Mouse (Mus musculus): ENCODE data around the gene Fam187b. TPM values are rescaled to one million over a fixed set of nuclear protein-coding genes. Genes with fewer than 3 reads are reported as not detected.

Gene Fam187b
- total RNA-seq, 2 experiments from 2014 or later, result 0.68 to 0.98 TPM

DNA sequence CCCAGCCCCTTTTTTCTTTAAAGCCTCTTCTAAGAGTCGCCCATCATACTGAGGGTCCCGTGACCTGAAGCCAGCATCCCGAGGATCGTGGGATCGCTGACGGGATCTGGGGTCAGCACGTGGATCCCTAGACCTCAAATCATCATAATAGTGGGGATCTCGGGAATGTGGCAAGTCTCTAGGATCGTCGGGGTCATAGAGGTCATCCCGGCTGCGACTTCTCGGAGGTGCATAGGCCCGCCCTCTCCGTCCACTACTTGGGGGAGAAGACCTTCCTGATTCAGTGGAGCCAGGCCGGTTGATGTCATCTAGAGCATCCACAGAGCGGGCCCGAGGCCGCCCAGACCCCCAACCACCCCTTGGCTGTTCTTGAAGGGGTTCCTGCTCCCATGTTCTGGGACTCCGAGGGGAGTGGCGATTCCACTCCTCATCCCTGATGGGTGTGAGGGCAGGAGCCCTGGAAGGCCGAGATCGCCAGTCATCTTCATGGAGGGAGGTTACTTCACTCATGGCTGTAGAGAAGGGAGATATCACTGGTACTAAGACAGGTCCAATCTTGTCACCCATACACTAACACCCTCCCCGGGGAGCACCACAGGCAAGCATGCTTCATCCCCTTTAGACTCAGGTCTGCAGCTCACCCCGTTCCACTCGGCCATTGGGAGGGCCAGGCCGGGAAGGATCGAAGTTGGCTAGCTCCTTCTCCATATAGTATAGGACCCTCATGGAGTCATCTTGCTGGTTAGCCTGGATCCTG, 15.3 kb upstream of the Fam187b start:
- DNase-seq (ENCODE audit: low spot score in 2 of 2), result no peak

DNA sequence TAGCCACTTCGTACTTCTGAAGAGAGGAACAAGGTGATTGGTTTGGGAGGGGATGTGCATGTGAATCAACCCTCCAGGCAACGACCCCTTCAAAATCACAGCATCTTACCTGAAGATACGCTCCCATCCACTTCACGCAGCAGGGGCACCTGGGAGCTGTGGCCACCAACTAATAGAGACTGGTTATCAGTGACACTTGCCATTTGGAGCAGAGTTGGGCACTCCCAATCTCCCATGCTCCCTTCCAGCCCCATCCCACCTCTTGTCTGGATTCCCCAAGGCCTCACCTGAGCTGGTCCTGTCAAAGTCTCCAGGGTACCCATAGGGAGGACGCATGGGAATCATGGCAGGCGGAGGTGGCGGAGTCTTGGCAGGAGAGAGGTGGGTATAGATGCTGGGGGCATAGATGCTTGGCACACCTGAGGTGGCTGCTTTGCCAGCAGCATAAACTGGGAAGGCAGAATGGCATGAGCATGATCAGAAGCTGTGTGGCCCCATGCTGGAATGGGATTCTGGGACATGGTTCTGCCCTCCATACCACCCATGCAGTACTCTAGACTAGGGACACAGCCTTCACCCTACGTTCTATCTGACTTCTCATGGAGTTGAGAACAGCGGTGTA, 14.6 kb upstream of the Fam187b start:
- DNase-seq (ENCODE audit: low spot score in 2 of 2), result no peak

DNA sequence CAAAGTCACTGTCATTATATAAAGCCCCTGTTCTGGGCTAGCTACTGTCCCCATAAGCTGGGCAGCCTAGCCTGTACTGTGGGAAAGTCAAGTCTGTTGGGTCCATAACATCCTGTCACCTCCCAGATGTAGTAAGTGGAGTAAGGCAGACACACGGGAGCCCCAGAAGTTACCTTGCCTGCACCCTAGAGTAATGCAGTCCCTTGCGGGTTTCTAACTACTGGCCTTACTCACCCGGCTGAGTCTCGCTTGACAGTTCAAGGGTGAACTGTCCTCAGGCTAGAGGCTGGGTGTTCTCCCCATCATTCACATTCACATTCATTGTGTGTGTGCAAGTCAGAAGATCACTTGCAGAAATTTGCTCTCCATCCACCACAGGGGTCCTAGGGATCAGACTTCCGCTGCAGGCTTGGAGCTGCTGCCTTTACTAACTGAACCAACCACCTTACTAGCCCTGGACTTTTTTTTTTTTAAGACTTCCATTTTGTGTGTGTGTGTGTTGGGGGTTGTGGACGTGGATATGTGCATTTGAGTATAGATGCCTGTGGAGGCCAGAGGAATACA, 13.7 kb upstream of the Fam187b start:
- no peak for DNase-seq (ENCODE audit: low spot score in 2 of 2)

DNA sequence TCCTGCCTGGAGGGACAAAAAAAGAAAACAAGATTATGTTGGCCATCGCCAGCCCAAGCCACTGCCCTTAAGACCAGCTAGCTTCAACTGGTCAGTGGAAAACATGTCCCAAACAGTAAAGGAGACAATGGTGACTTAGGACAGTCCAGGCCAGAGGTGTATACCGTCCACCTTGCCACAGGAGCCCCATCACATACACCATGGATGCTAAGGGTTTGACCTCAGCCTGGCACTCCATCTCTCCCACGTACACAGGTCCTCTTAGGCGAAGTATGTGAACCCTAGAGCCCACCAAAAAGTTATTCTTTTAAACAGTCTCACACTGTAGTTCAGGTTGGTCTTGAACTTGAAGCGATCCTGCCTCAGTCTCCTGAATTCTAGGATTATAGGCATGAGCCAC, 10.7 kb upstream of the Fam187b start:
- no peak for DNase-seq (ENCODE audit: low spot score in 2 of 2)

DNA sequence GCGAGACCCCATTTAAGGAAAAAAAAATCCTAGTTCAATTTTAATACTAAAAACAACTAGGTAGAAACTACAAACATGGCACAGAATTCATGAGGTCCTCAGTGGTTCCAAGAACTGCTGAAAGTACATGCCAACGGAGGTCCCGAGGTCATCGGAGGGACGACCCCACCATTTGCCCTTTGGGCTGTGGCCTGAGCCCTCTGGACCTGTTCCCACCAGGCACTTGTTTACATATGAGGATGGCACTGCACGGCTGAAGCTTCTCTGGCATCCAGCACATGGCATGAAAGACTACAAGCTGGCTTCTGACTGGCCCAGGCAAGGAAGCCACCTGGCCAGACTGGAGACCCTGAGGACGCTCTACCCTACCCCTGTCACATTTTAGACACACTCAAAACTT, 9.2 kb upstream of the Fam187b start:
- no peak for DNase-seq (ENCODE audit: low spot score in 2 of 2)

DNA sequence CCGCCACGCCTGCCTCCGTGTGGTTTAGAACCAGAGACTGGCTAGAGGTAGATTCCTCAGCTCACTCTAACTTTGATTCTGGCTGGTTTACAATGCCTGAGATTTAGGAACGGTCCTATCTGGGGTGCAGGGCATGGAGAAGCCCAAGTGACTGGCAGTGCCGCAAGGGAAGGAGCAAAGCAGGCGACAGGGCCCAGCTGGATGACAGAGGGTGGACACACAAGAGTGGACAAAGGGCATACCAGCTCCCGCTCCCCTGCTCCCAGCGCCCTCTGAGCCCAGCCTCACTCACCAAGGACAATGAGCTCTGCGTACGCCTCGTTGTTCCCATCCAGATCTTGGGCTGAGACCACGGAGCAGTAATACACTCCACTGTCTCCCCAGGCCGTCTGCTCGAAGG, 7.9 kb upstream of the Fam187b start:
- DNase-seq (ENCODE audit: low spot score in 2 of 2), result no peak

GRCm38 (mm10) chr7:30966657-30967056, 6.9 kb upstream of the Fam187b start:
- DNase-seq (ENCODE audit: low spot score in 2 of 2), result no peak

- no peak for DNase-seq (ENCODE audit: low spot score in 2 of 2)
Measured at GRCm38 (mm10) chr7:30968611-30969010, 5.0 kb upstream of the Fam187b start.

GRCm38 (mm10) chr7:30969174-30969573, 4.4 kb upstream of the Fam187b start:
- DNase-seq (ENCODE audit: low spot score in 2 of 2), result no peak

DNA sequence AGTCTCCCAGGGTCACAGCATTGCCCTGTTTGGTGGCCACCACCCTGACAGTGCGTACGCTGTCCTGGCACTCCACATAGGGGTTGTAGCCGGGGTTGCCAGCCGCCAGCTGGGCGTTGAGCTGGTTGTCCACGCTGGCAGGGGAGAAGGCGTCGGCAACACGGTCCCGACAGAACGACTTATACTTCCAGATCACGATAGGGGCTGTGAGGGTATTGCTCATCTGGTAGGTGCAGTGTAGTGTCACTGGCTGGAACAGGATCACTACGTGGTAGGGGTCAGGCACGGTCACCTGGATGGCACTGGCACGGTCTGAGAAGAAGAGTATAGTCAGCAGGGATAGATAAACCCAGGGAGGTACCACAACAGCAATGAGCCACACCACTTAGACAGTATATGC, 1.7 kb upstream of the Fam187b start:
- DNase-seq (ENCODE audit: low spot score in 2 of 2), result no peak

GRCm38 (mm10) chr7:30972426-30973250, 952 bp upstream of the Fam187b start:
- no peak for DNase-seq (ENCODE audit: low spot score in 2 of 2)

DNA sequence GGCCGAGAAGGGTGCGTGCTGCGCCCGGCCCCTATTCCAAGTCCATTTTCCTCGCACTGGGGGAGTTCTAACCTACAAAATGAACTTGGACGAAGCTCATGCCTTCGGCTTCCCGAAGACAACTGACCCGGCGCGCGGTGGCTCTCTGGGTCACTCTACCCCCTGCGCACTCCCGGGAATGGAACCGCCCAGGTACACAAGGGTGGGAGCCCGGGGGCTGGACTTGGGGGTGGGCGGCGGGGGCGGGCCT, 414 bp upstream of the Fam187b start, which contains the start of gene Lsr:
Gene Lsr (minus strand): TSS at position 214 of the 250 bp plus-strand sequence.
- DNase-seq (ENCODE audit: low spot score in 2 of 2), result no peak

GRCm38 (mm10) chr7:30981703-30982102, 8.1 kb downstream of the Fam187b start:
- DNase-seq (ENCODE audit: low spot score in 2 of 2), result no peak

DNA sequence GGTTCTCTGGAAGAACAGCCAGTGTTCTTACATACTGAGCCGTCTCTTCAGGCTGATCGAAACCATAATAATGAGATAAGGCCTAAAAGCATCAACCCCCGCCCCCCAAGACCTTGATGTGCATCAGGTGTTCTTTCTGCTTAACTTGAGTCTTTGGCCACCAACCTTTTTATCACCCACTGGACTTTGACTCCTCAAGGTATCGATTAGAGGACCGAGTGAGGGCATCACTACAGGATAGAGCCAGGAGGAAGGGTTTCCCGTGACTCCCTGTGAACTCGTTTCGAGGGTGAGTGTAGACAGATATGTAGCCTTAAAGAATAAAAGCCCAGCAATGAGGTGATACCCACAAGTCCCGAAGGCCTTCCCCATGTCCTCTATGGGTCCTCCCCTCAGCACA, 11.8 kb downstream of the Fam187b start:
- DNase-seq (ENCODE audit: low spot score in 2 of 2), result no peak

DNA sequence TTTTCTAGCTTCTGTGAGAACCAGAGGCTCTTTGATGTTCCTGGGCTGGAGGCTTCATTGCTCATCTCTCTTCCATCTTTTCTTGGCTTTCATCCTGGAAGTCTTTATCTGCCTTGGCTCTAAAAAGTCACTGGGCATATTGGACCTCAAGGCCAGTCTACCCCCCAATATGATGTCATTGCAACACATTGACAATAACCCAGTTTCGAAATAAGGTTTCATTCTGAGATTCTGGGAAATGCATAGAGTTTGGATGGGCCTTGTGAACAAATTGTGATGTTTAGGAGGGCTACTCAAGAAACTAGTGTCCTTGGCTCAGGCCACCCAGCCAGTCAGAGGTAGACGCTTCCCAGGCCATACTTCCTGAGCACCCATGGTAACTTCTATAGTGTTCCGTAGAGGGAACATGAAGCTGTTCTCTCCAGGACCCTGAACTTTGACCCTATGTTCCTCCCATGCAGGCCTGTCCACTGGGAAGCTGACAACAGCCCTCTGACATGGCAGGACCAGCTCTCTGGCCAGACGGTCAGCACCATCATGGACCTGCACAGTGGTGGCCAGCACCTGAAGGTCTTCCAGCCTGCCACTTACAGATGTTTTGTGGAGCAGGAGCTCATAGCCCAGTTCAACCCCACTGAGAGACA, 15.1 kb downstream of the Fam187b start:
- DNase-seq (ENCODE audit: low spot score in 2 of 2), result no peak

DNA sequence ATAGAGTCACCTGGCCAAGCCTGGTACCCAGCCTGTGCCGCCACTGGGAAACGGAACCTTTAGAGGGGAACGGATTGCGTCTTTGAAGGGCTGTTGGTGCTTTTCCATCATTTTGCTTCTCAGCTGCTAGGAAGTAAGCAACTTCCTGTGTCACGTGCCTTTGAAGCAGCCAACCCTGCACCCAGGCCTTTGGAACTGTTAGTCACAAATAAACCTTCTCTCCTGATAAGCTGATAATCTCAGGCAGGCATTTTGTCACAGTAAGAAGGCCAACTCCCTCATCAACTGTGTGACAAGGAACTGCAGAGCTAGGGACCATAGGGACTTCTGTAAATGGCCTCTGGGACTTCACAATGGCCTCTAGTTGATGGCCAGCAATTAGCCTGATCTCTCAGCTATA, 18.6 kb downstream of the Fam187b start:
- no peak for DNase-seq (ENCODE audit: low spot score in 2 of 2)

- no peak for DNase-seq (ENCODE audit: low spot score in 2 of 2)
Measured at GRCm38 (mm10) chr7:30993986-30994385, 20.4 kb downstream of the Fam187b start.

GRCm38 (mm10) chr7:30996491-30996890, 22.9 kb downstream of the Fam187b start:
- DNase-seq (ENCODE audit: low spot score in 2 of 2), result no peak

DNA sequence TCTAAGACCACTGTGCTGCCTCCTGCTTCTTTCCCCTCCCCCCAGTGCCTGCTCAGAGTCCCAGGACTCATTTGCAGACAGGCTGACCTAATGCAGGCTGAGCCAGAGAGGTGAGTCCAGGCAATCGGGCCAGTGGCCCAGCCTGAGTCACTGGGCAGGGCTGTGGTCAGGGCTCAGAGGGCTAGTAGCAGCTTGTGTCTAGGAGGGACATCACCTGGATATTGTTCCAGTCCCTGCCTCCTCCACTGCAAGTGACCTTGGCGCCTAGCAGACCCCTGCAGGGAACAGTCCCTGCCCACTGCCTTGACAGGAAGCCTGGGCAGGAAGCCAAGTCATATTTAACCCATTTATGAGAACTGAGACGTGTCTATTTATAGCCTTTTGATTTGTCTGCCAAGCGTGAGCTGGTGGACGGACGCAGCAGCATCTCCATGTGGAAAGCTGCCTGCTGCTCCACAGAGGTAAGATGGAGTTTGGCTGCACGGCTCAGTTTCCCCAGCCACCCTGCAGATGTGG, 27.0 kb downstream of the Fam187b start:
- peak; percentile 18 to 46 for DNase-seq (ENCODE audit: low spot score in 2 of 2)

GRCm38 (mm10) chr7:31002650-31003049, 29.1 kb downstream of the Fam187b start:
- no peak for DNase-seq (ENCODE audit: low spot score in 2 of 2)

- no peak for DNase-seq (ENCODE audit: low spot score in 2 of 2)
Measured at GRCm38 (mm10) chr7:31007775-31008174, 34.2 kb downstream of the Fam187b start.
